Comparison of ENCODE assay signal across 21 mouse cellular contexts in genomic region chr14:40987184-40987583, GRCm38 (mm10).
"Had no signal": no experiment of that assay in that cellular context is flagged by ENCODE, and none has a peak within 500 bp of the region (broad histone marks: within the 10 kb centered on the region; RNA-seq: fewer than 3 reads in every experiment).

No protein-coding gene starts in this region.

- H3K9ac ChIP-seq: limb, embryonic 13.5 days; liver, embryonic 12.5 days; neural tube, embryonic 12.5 days; neural tube, embryonic 15.5 days had no signal

- H3K27ac ChIP-seq: layer of hippocampus, adult 2 months; limb, embryonic 10.5 days; limb, embryonic 13.5 days; liver, embryonic 12.5 days; neural tube, embryonic 12.5 days; neural tube, embryonic 15.5 days; stomach, postnatal 0 days had no signal

- H3K36me3 ChIP-seq: limb, embryonic 10.5 days; limb, embryonic 13.5 days; liver, embryonic 12.5 days; neural tube, embryonic 12.5 days; neural tube, embryonic 15.5 days had no signal

- H3K4me1 ChIP-seq: neural tube, embryonic 12.5 days; neural tube, embryonic 15.5 days had no signal

- ATAC-seq: intestine, embryonic 16.5 days; liver, embryonic 12.5 days had no signal

- H3K27me3 ChIP-seq: limb, embryonic 13.5 days; liver, embryonic 12.5 days; neural tube, embryonic 12.5 days; neural tube, embryonic 15.5 days had no signal

- H3K9me3 ChIP-seq: limb, embryonic 10.5 days; limb, embryonic 13.5 days; liver, embryonic 12.5 days; neural tube, embryonic 12.5 days; neural tube, embryonic 15.5 days had no signal

- DNase-seq: kidney, adult 2 months; kidney, postnatal 10 days; layer of hippocampus, adult 9-11 months; liver; lung, postnatal 4 days; midbrain, embryonic 14.5 days; right cerebral cortex, adult 18-20 months; right cerebral cortex, postnatal 14 days; right cerebral cortex, postnatal 4 days; thymus, adult 2 months; thymus, postnatal 14 days; thymus, postnatal 4 days had no signal

- H3K4me3 ChIP-seq: layer of hippocampus, adult 2 months; limb, embryonic 10.5 days; limb, embryonic 13.5 days; liver, embryonic 12.5 days; neural tube, embryonic 12.5 days; neural tube, embryonic 15.5 days had no signal

- H3K4me2 ChIP-seq: limb, embryonic 13.5 days; liver, embryonic 12.5 days; midbrain, embryonic 11.5 days; neural tube, embryonic 12.5 days; neural tube, embryonic 15.5 days had no signal
